23 mouse cellular contexts compared by ENCODE assay signal in genomic region chr15:59913860-59914259, GRCm38 (mm10).
DNase-seq lines count a peak whose midpoint lies in the region; ATAC-seq lines count a peak whose summit lies in the region.
"Had no signal": no experiment of that assay in that cellular context is flagged by ENCODE, and none has a peak within 500 bp of the region (broad histone marks: within the 10 kb centered on the region; RNA-seq: fewer than 3 reads in every experiment).

No protein-coding gene starts in this region.

- DNase-seq in T-cell, adult 2 months (ENCODE audit: low spot score) = peak; percentile 82
- peak; percentile 89 for DNase-seq in naive thymus-derived CD4-positive, alpha-beta T cell, adult 2 months (ENCODE audit: low read depth)
- peak; percentile 16 for DNase-seq in thymus, postnatal 25 days
- DNase-seq in kidney, postnatal 10 days = no peak
- no peak for DNase-seq in kidney, adult 9 months
- DNase-seq in left cerebral cortex, adult 9 months (ENCODE audit: low spot score in 2 of 2) = no peak
- DNase-seq in layer of hippocampus, adult 11-12 months (ENCODE audit: low spot score) = no peak
- DNase-seq: adrenal gland, postnatal 25 days; cerebellum, adult 11-12 months; cerebellum, postnatal 10 days; gastrocnemius, postnatal 10 days; kidney, postnatal 25 days; layer of hippocampus, postnatal 36 days; liver; lung, adult 2 months; lung, postnatal 10 days; midbrain, embryonic 14.5 days; retina, postnatal 1 day; right cerebral cortex, postnatal 14 days had no signal

- ATAC-seq in CD4-positive, CD25-positive, alpha-beta regulatory T cell, adult 4 months = peak; percentile 99
- ATAC-seq: forebrain, embryonic 13.5 days; hindbrain, postnatal 0 days; intestine, postnatal 0 days had no signal

Comparison
In these comparisons a context has a peak if more than half of its experiments do, and no peak if none do; other contexts are left out.
1. DNase-seq: peak in T-cell, adult 2 months (single experiment), naive thymus-derived CD4-positive, alpha-beta T cell, adult 2 months (single experiment) and thymus, postnatal 25 days (single experiment); none in kidney, postnatal 10 days (single experiment), kidney, adult 9 months (single experiment), left cerebral cortex, adult 9 months (0 of 2) and layer of hippocampus, adult 11-12 months (single experiment).